Mouse (Mus musculus) cerebellum, postnatal 25 days (tissue): Measurements from ENCODE around the gene Arhgef10l.

Experiments used
- DNase-seq, 2 experiments: peaks; one replicate each; pipeline ENCODE4 v3.0.0; 2021; ENCODE audit warnings: mixed read lengths in 2 of 2

The Arhgef10l gene

GRCm38 (mm10) chr4:140665760-140666159 is at the start of gene Arhgef10l:
Gene Arhgef10l, minus strand, starts transcription at chr4:140666012.
- DNase-seq: peak; percentile 68 to 83

GRCm38 (mm10) chr4:140714586-140714985 is 48.8 kb upstream of the Arhgef10l start:
- no peak for DNase-seq

- peak; percentile 98 for DNase-seq
Measured at GRCm38 (mm10) chr4:140713480-140714365, 47.9 kb upstream of the Arhgef10l start.

- no peak for DNase-seq
Measured at GRCm38 (mm10) chr4:140711360-140711759, 45.5 kb upstream of the Arhgef10l start.

- DNase-seq: no peak
Measured at GRCm38 (mm10) chr4:140710781-140711180, 45.0 kb upstream of the Arhgef10l start.

- DNase-seq: no peak
Measured at GRCm38 (mm10) chr4:140709617-140710016, 43.8 kb upstream of the Arhgef10l start.

- DNase-seq: no peak
Measured at GRCm38 (mm10) chr4:140709111-140709510, 43.3 kb upstream of the Arhgef10l start.

- DNase-seq: no peak
Measured at GRCm38 (mm10) chr4:140708297-140708927, 42.6 kb upstream of the Arhgef10l start.

GRCm38 (mm10) chr4:140707615-140708014 is 41.8 kb upstream of the Arhgef10l start:
- DNase-seq: no peak

GRCm38 (mm10) chr4:140704166-140704565 is 38.4 kb upstream of the Arhgef10l start:
- no peak for DNase-seq

GRCm38 (mm10) chr4:140703636-140704035 is 37.8 kb upstream of the Arhgef10l start:
- no peak for DNase-seq

- DNase-seq: peak; percentile 86 to 93
Measured at GRCm38 (mm10) chr4:140702611-140703327, 37.0 kb upstream of the Arhgef10l start.

GRCm38 (mm10) chr4:140701716-140702561 is 36.1 kb upstream of the Arhgef10l start:
- peak; percentile 44 to 45 for DNase-seq

GRCm38 (mm10) chr4:140701049-140701715 is 35.4 kb upstream of the Arhgef10l start:
- peak; percentile 88 to 93 for DNase-seq

- no peak for DNase-seq
Measured at GRCm38 (mm10) chr4:140700269-140701018, 34.6 kb upstream of the Arhgef10l start, which contains the start of gene Rcc2. Gene Rcc2, plus strand, starts transcription at chr4:140700541.

GRCm38 (mm10) chr4:140699441-140700127 is 33.8 kb upstream of the Arhgef10l start:
- DNase-seq: peak; percentile 64 to 71

- DNase-seq: no peak
Measured at GRCm38 (mm10) chr4:140695675-140696585, 30.1 kb upstream of the Arhgef10l start.

GRCm38 (mm10) chr4:140695146-140695545 is 29.3 kb upstream of the Arhgef10l start:
- DNase-seq: no peak

GRCm38 (mm10) chr4:140694551-140695060 is 28.8 kb upstream of the Arhgef10l start:
- DNase-seq: no peak
